Mouse (Mus musculus) brain, embryonic 14.5 days (tissue): ENCODE results near the gene Abl2. TPM values are rescaled to one million over a fixed set of nuclear protein-coding genes. Genes with fewer than 3 reads are reported as not detected.
"Not testable (repeated sequence)": the region's sequence is repeated elsewhere in the genome, so short reads cannot be mapped to it uniquely, and the experiment has no call there.

ENCODE experiments used
- DNase-seq: peaks from one replicate; pipeline ENCODE4 v3.0.0-alpha.2; 2011; ENCODE audit warnings: low read depth
- CTCF ChIP-seq: fragments of 200-500 bp; IDR thresholded peaks from 2 replicates; pipeline ENCODE4 v1.5.1; 2012; ENCODE audit warnings: inconsistent platforms, mild to moderate bottlenecking, moderate library complexity, borderline replicate concordance; ENCODE audit not compliant: insufficient read depth, insufficient read length; ENCODE audit errors: extremely low read depth
- POLR2A ChIP-seq: fragments of 200-500 bp; IDR thresholded peaks from 2 replicates; pipeline ENCODE4 v1.6.1; 2012; ENCODE audit warnings: mild to moderate bottlenecking, inconsistent platforms, borderline replicate concordance; ENCODE audit not compliant: poor library complexity, insufficient read depth, insufficient read length, severe bottlenecking; ENCODE audit errors: extremely low read depth
- polyA plus RNA-seq: library from polyadenylated mRNA; depleted of rRNA; stranded (reverse); fragments of >200 nt; gene quantifications from 2 replicates; pipeline ENCODE4 v1.2.3, GENCODE M21; 2012

Abl2 gene
- polyA plus RNA-seq, 1 experiment: 22.1 TPM

GRCm38 (mm10) chr1:156644061-156644460 lies 85.5 kb downstream of the Abl2 start:
- TF ChIP-seq POLR2A (no peak), CTCF (no peak)
- DNase-seq: peak; percentile 55

- DNase-seq: peak; percentile 63
- no peak for TF ChIP-seq CTCF
Observed at GRCm38 (mm10) chr1:156644780-156645523, 86.4 kb downstream of the Abl2 start.

- peak; percentile 59 for DNase-seq
- TF ChIP-seq POLR2A (no peak), CTCF (no peak)
Observed at GRCm38 (mm10) chr1:156645971-156646370, 87.4 kb downstream of the Abl2 start.

DNA sequence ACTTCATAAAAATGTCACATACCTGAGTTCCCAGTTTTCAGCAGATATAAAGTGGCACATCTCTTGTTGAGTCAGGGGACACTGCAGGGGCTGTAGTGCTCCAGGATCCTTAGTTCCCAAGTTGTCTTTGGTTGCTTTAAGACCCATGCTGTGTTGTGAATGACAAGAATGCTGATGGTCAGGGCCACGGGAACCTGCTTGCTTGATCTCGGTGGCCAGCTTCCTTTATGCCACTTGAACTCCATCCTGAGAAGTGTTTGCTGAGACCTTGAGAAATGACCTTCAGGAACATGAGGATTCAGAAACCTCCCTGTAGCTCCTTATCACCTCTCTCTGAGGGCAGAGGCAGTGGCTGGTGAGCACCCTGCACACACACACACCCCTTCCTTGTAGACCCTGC lies 90.1 kb downstream of the Abl2 start:
- DNase-seq: no peak
- no peak for TF ChIP-seq POLR2A
- no peak for TF ChIP-seq CTCF

DNA sequence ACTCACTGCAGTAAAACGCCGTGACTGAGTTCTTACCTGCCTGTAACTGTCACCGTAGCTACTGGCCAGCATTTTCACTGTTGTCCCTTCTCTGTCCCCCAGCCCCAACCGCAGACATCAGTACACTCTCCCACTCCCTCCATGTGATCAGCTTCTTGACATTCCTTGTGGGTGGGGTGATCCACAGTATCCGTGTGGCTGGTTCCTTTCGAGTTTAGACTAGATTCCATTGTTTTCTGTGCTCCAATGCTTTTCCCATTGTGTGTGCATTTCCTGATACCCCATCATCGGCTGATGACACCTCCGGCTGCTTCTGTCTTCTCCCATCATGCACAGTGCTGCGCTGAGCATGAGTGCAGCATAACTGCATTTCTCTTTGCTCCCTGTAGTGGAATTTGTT lies 92.0 kb downstream of the Abl2 start:
- DNase-seq: no peak
- TF ChIP-seq CTCF: no peak
- no peak for TF ChIP-seq POLR2A

- TF ChIP-seq POLR2A (no peak), CTCF (no peak)
- DNase-seq: peak; percentile 54
Observed at GRCm38 (mm10) chr1:156652189-156652822, 93.7 kb downstream of the Abl2 start.

GRCm38 (mm10) chr1:156654735-156655530 lies 96.3 kb downstream of the Abl2 start:
- no peak for TF ChIP-seq POLR2A
- no peak for TF ChIP-seq CTCF
- no peak for DNase-seq

DNA sequence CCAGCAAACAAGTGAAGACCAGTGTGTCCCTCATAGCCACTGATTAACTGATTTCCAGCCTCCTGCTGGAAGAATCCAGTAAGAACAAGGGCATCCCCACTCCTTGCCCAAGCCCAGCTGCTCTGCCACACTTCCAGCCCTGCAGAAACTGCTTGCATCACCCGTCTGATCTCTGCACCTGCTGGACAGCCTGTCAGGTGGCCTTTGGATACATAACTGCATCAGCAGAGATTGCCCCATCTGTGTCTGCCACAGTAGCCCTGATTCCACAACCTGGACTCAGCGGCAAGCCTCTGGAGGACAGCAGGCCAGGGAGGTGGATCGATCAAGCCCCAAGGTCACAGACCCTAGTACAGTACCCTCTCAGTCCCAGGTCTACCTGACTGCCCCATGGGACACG lies 98.9 kb downstream of the Abl2 start:
- no peak for DNase-seq
- TF ChIP-seq CTCF (no peak), POLR2A (no peak)

- TF ChIP-seq POLR2A (no peak), CTCF (no peak)
- no peak for DNase-seq
Observed at GRCm38 (mm10) chr1:156658676-156659075, 100.1 kb downstream of the Abl2 start.

- no peak for DNase-seq
- TF ChIP-seq CTCF (no peak), POLR2A (no peak)
Observed at GRCm38 (mm10) chr1:156659906-156660659, 101.5 kb downstream of the Abl2 start.

DNA sequence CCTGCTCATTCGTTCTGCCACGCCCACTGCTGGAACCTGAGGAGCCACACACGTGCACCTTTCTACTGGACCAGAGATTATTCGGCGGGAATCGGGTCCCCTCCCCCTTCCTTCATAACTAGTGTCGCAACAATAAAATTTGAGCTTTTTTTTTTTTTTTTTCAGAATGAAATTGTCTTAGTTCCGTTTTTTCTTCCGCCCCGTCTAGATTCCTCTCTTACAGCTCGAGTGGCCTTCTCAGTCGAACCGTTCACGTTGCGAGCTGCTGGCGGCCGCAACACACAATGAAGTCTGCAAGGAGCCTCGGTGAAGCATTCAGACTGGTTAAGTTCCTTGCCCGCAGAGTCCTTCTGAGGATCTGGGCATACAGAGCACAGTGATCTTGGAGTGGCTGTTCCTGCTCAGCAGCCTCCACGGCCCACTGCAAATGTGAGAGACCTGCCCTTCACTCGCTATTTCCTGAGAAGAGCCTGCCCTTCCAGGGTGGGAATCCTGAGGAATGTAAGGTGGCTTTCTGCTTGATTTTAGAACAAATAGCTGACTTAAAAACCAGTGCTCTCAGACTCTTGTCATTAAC lies 102.2 kb downstream of the Abl2 start:
- not testable (repeated sequence) for DNase-seq

DNA sequence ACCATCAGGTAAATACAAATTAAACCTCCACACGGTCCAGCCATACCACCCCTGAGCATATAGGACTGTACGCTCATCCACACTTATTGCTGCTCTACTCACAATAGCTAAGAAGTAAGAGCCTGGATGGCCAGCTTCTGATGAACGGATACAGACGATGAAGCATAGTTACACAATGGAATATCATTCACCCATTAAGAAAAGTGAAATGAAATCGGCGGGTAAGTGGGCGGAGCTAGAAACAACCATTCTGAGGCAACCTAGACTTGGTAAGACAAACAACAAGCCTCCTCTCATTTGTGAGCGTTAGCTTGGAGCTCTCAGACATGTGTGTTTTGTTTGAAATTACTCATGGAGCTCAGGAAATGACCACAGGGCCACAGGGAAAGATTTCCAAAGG lies 107.2 kb downstream of the Abl2 start:
- TF ChIP-seq POLR2A: no peak
- no peak for TF ChIP-seq CTCF
- no peak for DNase-seq
